In genomic region chr7:64155687-64156086, GRCm38 (mm10) we compare ENCODE assay signal across 8 mouse cellular contexts. TPM values are rescaled to one million over a fixed set of nuclear protein-coding genes. Genes with fewer than 3 reads are reported as not detected.
DNase-seq lines count a peak whose midpoint lies in the region; ATAC-seq and TF ChIP-seq lines count a peak whose summit lies in the region.

No protein-coding gene starts in this region.

- TF ChIP-seq EP300 in liver, postnatal 0 days (IDR thresholded peaks at IDR 0.05; ENCODE audit: low read depth), result no peak

- H3K4me1 ChIP-seq in liver, postnatal 0 days (ENCODE audit: insufficient read depth), result peaks cover 9% of the 10 kb centered on the region; the same call in 1 of the 2 replicates
- H3K4me1 ChIP-seq in neural tube, embryonic 14.5 days (ENCODE audit: control insufficient read depth, insufficient read depth, low read length), result 0 out of 2 replicates have a peak, but pooled peaks cover 8% of the 10 kb centered on the region

- H3K9me3 ChIP-seq in liver, postnatal 0 days (ENCODE audit: low read length), result no peaks in the 10 kb centered on the region
- no peaks in the 10 kb centered on the region for H3K9me3 ChIP-seq in neural tube, embryonic 14.5 days (ENCODE audit: control insufficient read depth, low read length)

- peak; percentile 82 for ATAC-seq in Patski
- ATAC-seq in frontal cortex, adult (ENCODE audit: low TSS enrichment), result peak; percentile 81
- peak; percentile 77 for ATAC-seq in liver, postnatal 0 days
- peak; percentile 93 for ATAC-seq in neural tube, embryonic 14.5 days (ENCODE audit: low read depth)

- no peak for DNase-seq in Patski (ENCODE audit: low read depth, low spot score)
- peak; percentile 91 for DNase-seq in cerebellum, adult 9-10 months
- peak; percentile 87 for DNase-seq in heart, postnatal 4 days
- DNase-seq in layer of hippocampus, adult 18-20 months (ENCODE audit: low spot score in 2 of 2), result peak; percentile 90 to 96
- DNase-seq in liver, postnatal 0 days, result peak; percentile 64
- peak; percentile 62 to 64 for DNase-seq in thymus, postnatal 36 days

- CTCF ChIA-PET in Patski (lab: Charles Lee), result interaction anchor here (0.7 to 2.1 kb wide), 10 partner anchors 9 to 406 kb away, joined by 3 to 10 read pairs (median 4); no protein-coding TSS in a partner anchor

- H3K27ac ChIP-seq in liver, postnatal 0 days (ENCODE audit: low read depth), result no peak overlapping the region
- H3K27ac ChIP-seq in neural tube, embryonic 14.5 days (ENCODE audit: low read depth, low read length), result no peak overlapping the region

- POLR2A ChIA-PET in Patski (lab: Charles Lee), result no interaction called here

- TF ChIP-seq CTCF in Patski (IDR thresholded peaks at IDR 0.05), result peak; percentile 73
- peak; percentile 72 for TF ChIP-seq CTCF in liver, postnatal 0 days (IDR thresholded peaks at IDR 0.05; ENCODE audit: low read depth)

- no peak overlapping the region for H3K4me3 ChIP-seq in liver, postnatal 0 days (ENCODE audit: low read depth, low read length)
- no peak overlapping the region for H3K4me3 ChIP-seq in neural tube, embryonic 14.5 days (ENCODE audit: low read depth, low read length)

- peak overlapping the region; percentile 45; the same call in 1 of the 2 replicates for H3K4me2 ChIP-seq in liver, postnatal 0 days (ENCODE audit: low read depth, low read length)
- peak overlapping the region; percentile 31 for H3K4me2 ChIP-seq in neural tube, embryonic 14.5 days (ENCODE audit: low read depth, low read length)

- in situ Hi-C loops in Patski (cut with MboI; ENCODE audit: low pct_unique_long_range_greater_than_20kb), result loop anchor here (10.0 kb wide), 4 partner anchors 91 to 401 kb away; no protein-coding TSS in a partner anchor

- no peaks in the 10 kb centered on the region for H3K27me3 ChIP-seq in Patski
- no peaks in the 10 kb centered on the region for H3K27me3 ChIP-seq in liver, postnatal 0 days (ENCODE audit: insufficient read depth, low read length)
- H3K27me3 ChIP-seq in neural tube, embryonic 14.5 days (ENCODE audit: control insufficient read depth, insufficient read depth, low read length), result no peaks in the 10 kb centered on the region

- H3K36me3 ChIP-seq in liver, postnatal 0 days (replicated peaks; ENCODE audit: insufficient read depth, low read length), result no peaks in the 10 kb centered on the region
- no peaks in the 10 kb centered on the region for H3K36me3 ChIP-seq in neural tube, embryonic 14.5 days (ENCODE audit: control insufficient read depth, insufficient read depth, low read length)

- H3K9ac ChIP-seq in liver, postnatal 0 days (replicated peaks), result no peak overlapping the region
- no peak overlapping the region for H3K9ac ChIP-seq in neural tube, embryonic 14.5 days (replicated peaks; ENCODE audit: low read depth, low read length)

- 6% methylated on average over 10 of the region's 10 CpGs for WGBS in liver, postnatal 0 days (ENCODE audit: insufficient replicate concordance)
- whole genome bisulfite sequencing in neural tube, embryonic 14.5 days, result 9% methylated on average over 10 of the region's 10 CpGs

RNA-seq across cellular contexts. Expression of gene Trpm1, which starts 2.1 kb away (rescaled TPM):
- 0.28 TPM for polyA plus RNA-seq in Patski (2021)
- not detected for total RNA-seq in heart, postnatal 4 days (2021)
- total RNA-seq in layer of hippocampus, adult 18-20 months (2021), result not detected
- polyA plus RNA-seq in liver, postnatal 0 days (2015; fragmentation: Nextera tagmentation; extraction: Ambion mirVana), result 0.24 TPM in 1 of 2 replicates, not detected in the other
- 0.11 and 0.59 TPM in 2 replicates for polyA plus RNA-seq in neural tube, embryonic 14.5 days (2014; fragmentation: Nextera tagmentation; extraction: Ambion mirVana)
